11 mouse cellular contexts compared by ENCODE assay signal in genomic region chr11:83301431-83301831, GRCm38 (mm10). TPM values are rescaled to one million over a fixed set of nuclear protein-coding genes. Genes with fewer than 3 reads are reported as not detected.
DNase-seq lines count a peak whose midpoint lies in the region; ATAC-seq and TF ChIP-seq lines count a peak whose summit lies in the region.
"Had no signal": no experiment of that assay in that cellular context is flagged by ENCODE, and none has a peak within 500 bp of the region (broad histone marks: within the 10 kb centered on the region; RNA-seq: fewer than 3 reads in every experiment).

No protein-coding gene starts in this region.

- peaks cover 37% of the 10 kb centered on the region for H3K36me3 ChIP-seq in erythroblast, embryonic 14.5 days (ENCODE audit: control insufficient read depth)
- no peaks in the 10 kb centered on the region for H3K36me3 ChIP-seq in kidney, postnatal 0 days (ENCODE audit: insufficient read depth, low read length)
- peaks cover 15% of the 10 kb centered on the region for H3K36me3 ChIP-seq in liver, embryonic 13.5 days
- no peaks in the 10 kb centered on the region for H3K36me3 ChIP-seq in thymus, adult 2 months (ENCODE audit: control insufficient read depth, insufficient read depth, low read length)

- no peak overlapping the region for H3K27ac ChIP-seq in kidney, postnatal 0 days
- peak overlapping the region; percentile 97 for H3K27ac ChIP-seq in liver, embryonic 13.5 days
- H3K27ac ChIP-seq in thymus, adult 2 months (ENCODE audit: control insufficient read depth, insufficient read depth, low read length), result no peak overlapping the region

- H3K4me3 ChIP-seq in erythroblast, embryonic 14.5 days (replicated peaks), result peak overlapping the region; percentile 70
- H3K4me3 ChIP-seq in kidney, postnatal 0 days (replicated peaks; ENCODE audit: low read depth, low read length), result no peak overlapping the region
- peak overlapping the region; percentile 93 for H3K4me3 ChIP-seq in liver, embryonic 13.5 days (replicated peaks)
- H3K4me3 ChIP-seq in thymus, adult 2 months (ENCODE audit: control insufficient read depth, insufficient read depth, low read length), result no peak overlapping the region

- no peak for ATAC-seq in erythroblast, adult 5-6 weeks (replicated peaks; ENCODE audit: low FRiP score, poor library complexity, severe bottlenecking)
- ATAC-seq in kidney, postnatal 0 days (replicated peaks; ENCODE audit: low FRiP score, low read depth), result no peak
- ATAC-seq in liver, embryonic 13.5 days (ENCODE audit: low read depth), result no peak

- no peak overlapping the region for H3K4me2 ChIP-seq in kidney, postnatal 0 days (ENCODE audit: low read length)
- peak overlapping the region; percentile 86 for H3K4me2 ChIP-seq in liver, embryonic 13.5 days

- TF ChIP-seq POLR2A in thymus, adult 2 months (IDR thresholded peaks at IDR 0.05; ENCODE audit: control insufficient read depth, extremely low read depth, insufficient read depth, low read length, poor library complexity), result no peak

- DNase-seq in kidney, postnatal 0 days (ENCODE audit: low spot score), result no peak
- DNase-seq in kidney, postnatal 4 days, result no peak
- DNase-seq in 416B (ENCODE audit: low read depth), result peak; percentile 58
- DNase-seq in liver, embryonic 13.5 days, result no peak
- DNase-seq in thymus, postnatal 36 days, result no peak
- no peak for DNase-seq in thymus, adult 2 months

- H3K9me3 ChIP-seq in erythroblast, embryonic 14.5 days (ENCODE audit: control insufficient read depth, low read length), result no peaks in the 10 kb centered on the region
- no peaks in the 10 kb centered on the region for H3K9me3 ChIP-seq in kidney, postnatal 0 days (replicated peaks; ENCODE audit: low read length)
- no peaks in the 10 kb centered on the region for H3K9me3 ChIP-seq in liver, embryonic 13.5 days (replicated peaks)
- H3K9me3 ChIP-seq: embryonic facial prominence, embryonic 15.5 days had no signal

- H3K27me3 ChIP-seq in erythroblast, embryonic 14.5 days (ENCODE audit: control insufficient read depth), result no peaks in the 10 kb centered on the region
- no peaks in the 10 kb centered on the region for H3K27me3 ChIP-seq in kidney, postnatal 0 days (ENCODE audit: insufficient read depth, low read length)
- H3K27me3 ChIP-seq in liver, embryonic 13.5 days, result no peaks in the 10 kb centered on the region
- no peaks in the 10 kb centered on the region for H3K27me3 ChIP-seq in thymus, adult 2 months (ENCODE audit: control insufficient read depth, insufficient read depth, low read length)
- H3K27me3 ChIP-seq: embryonic facial prominence, embryonic 15.5 days had no signal

- H3K4me1 ChIP-seq in erythroblast, embryonic 14.5 days (ENCODE audit: control insufficient read depth), result peaks cover 77% of the 10 kb centered on the region
- peaks cover 34% of the 10 kb centered on the region for H3K4me1 ChIP-seq in kidney, postnatal 0 days (replicated peaks; ENCODE audit: insufficient read depth, low read length)
- H3K4me1 ChIP-seq in liver, embryonic 13.5 days (replicated peaks), result peaks cover 61% of the 10 kb centered on the region
- H3K4me1 ChIP-seq in thymus, adult 2 months (replicated peaks; ENCODE audit: control insufficient read depth, insufficient read depth, low read length), result peaks cover 8% of the 10 kb centered on the region

- TF ChIP-seq CTCF in kidney, postnatal 0 days (IDR thresholded peaks at IDR 0.05; ENCODE audit: low read depth), result peak; percentile 44; the same call in 1 of the 2 replicates
- no peak for TF ChIP-seq CTCF in thymus, adult 2 months (IDR thresholded peaks at IDR 0.05; ENCODE audit: borderline replicate concordance, control insufficient read depth, extremely low read depth, insufficient read depth, low read length, poor library complexity)

- H3K9ac ChIP-seq in kidney, postnatal 0 days (ENCODE audit: low read depth, low read length), result no peak overlapping the region
- peak overlapping the region; percentile 95; the same call in 1 of the 2 replicates for H3K9ac ChIP-seq in liver, embryonic 13.5 days
- H3K9ac ChIP-seq: embryonic facial prominence, embryonic 15.5 days had no signal

- 54% methylated on average over 2 of the region's 2 CpGs for WGBS in kidney, postnatal 0 days
- 58% methylated on average over 2 of the region's 2 CpGs for WGBS in liver, embryonic 13.5 days (ENCODE audit: insufficient replicate concordance)
- 83% methylated on average over 2 of the region's 2 CpGs for WGBS in thymus, adult 2 months

RNA-seq across cellular contexts. Expression of gene Pex12, which starts 1.0 kb away (rescaled TPM):
- polyA plus RNA-seq in erythroblast, embryonic 14.5 days (2012), result 0.02 and 0.07 TPM in 2 replicates
- total RNA-seq in erythroblast, adult 5-6 weeks (2015; ENCODE audit: low replicate concordance), result 1.3 and 2.9 TPM in 2 replicates
- 1.3 and 3.9 TPM in 2 replicates for total RNA-seq in erythroblast, adult 5-6 weeks (2017; ENCODE audit: low replicate concordance)
- 12.2 and 12.7 TPM in 2 replicates for polyA plus RNA-seq in kidney, postnatal 0 days (2015; fragmentation: Nextera tagmentation; extraction: Ambion mirVana)
- 5.5 and 7.7 TPM in 2 replicates for polyA plus RNA-seq in liver, embryonic 13.5 days (2015; fragmentation: Nextera tagmentation; extraction: Ambion mirVana)
- polyA plus RNA-seq in thymus, adult 2 months (2012; rRNA removed), result 8.5 and 9.2 TPM in 2 replicates

RNA-seq across cellular contexts. Expression of gene Ap2b1, which starts 2.6 kb away (rescaled TPM):
- 1.3 and 1.5 TPM in 2 replicates for polyA plus RNA-seq in erythroblast, embryonic 14.5 days (2012)
- total RNA-seq in erythroblast, adult 5-6 weeks (2015; ENCODE audit: low replicate concordance), result 20.8 and 28.2 TPM in 2 replicates
- total RNA-seq in erythroblast, adult 5-6 weeks (2017; ENCODE audit: low replicate concordance), result 46.0 and 52.7 TPM in 2 replicates
- polyA plus RNA-seq in kidney, postnatal 0 days (2015; fragmentation: Nextera tagmentation; extraction: Ambion mirVana), result 42.4 and 45.1 TPM in 2 replicates
- polyA plus RNA-seq in liver, embryonic 13.5 days (2015; fragmentation: Nextera tagmentation; extraction: Ambion mirVana), result 19.3 and 25.5 TPM in 2 replicates
- 41.4 and 51.0 TPM in 2 replicates for polyA plus RNA-seq in thymus, adult 2 months (2012; rRNA removed)

RNA-seq across cellular contexts. Expression of gene Slfn14, which starts 14.9 kb away (rescaled TPM):
- 1.0 and 1.1 TPM in 2 replicates for polyA plus RNA-seq in erythroblast, embryonic 14.5 days (2012)
- total RNA-seq in erythroblast, adult 5-6 weeks (2015; ENCODE audit: low replicate concordance), result 616 and 623 TPM in 2 replicates
- total RNA-seq in erythroblast, adult 5-6 weeks (2017; ENCODE audit: low replicate concordance), result 920 and 955 TPM in 2 replicates
- polyA plus RNA-seq in kidney, postnatal 0 days (2015; fragmentation: Nextera tagmentation; extraction: Ambion mirVana), result 0.08 TPM in 1 of 2 replicates, not detected in the other
- polyA plus RNA-seq in liver, embryonic 13.5 days (2015; fragmentation: Nextera tagmentation; extraction: Ambion mirVana), result 21.6 and 24.7 TPM in 2 replicates
- polyA plus RNA-seq in thymus, adult 2 months (2012; rRNA removed), result not detected in 2 replicates
- total RNA-seq: gastrocnemius, adult 8-10 months; left cerebral cortex, postnatal 36 days had no signal

Comparison
In these comparisons a context has a peak if more than half of its experiments do, and no peak if none do; other contexts are left out.
1. H3K4me3 ChIP-seq: peak in erythroblast, embryonic 14.5 days (single experiment) and liver, embryonic 13.5 days (single experiment); none in kidney, postnatal 0 days (single experiment) and thymus, adult 2 months (single experiment).
2. RNA of gene Slfn14, which starts 14.9 kb away (polyA plus RNA-seq): 21.6 to 24.7 TPM in liver, embryonic 13.5 days; 1.0 to 1.1 TPM in erythroblast, embryonic 14.5 days, 0.08 TPM in kidney, postnatal 0 days and not detected in thymus, adult 2 months; every median in the first group is over 10 times any median in the second.